Mouse (Mus musculus) liver, embryonic 11.5 days (tissue): ENCODE measurements at regions not wholly inside any gene's neighbourhood (a gene's known extent, or its start where the extent isn't known, plus 50 kb on each side); places are given as distances from the start of the nearest gene placed in this dataset.

Experiments used
- ATAC-seq: fragments of 200-750 bp; cut with Nextera tagmentation; replicated peaks from 2 replicates; pipeline ENCODE4 v1.8.0; 2017; ENCODE audit warnings: moderate number of reproducible peaks, mild to moderate bottlenecking, moderate TSS enrichment, moderate library complexity; ENCODE audit not compliant: low FRiP score
- DNase-seq: peaks from one replicate; pipeline ENCODE4 v3.0.0-alpha.2; 2017; ENCODE audit warnings: low spot score
- H3K27ac ChIP-seq: fragments of 300-500 bp; sonication (generic); 2 replicates; pipeline ENCODE4 v1.5.1; 2014; ENCODE audit warnings: mild to moderate bottlenecking, low read depth, low read length, control low read depth
- H3K27me3 ChIP-seq: fragments of 300-500 bp; sonication (generic); replicated peaks from 2 replicates; pipeline ENCODE4 v1.6.1; 2014; ENCODE audit warnings: low read length, mixed read lengths; ENCODE audit not compliant: control insufficient read depth, insufficient read depth
- H3K36me3 ChIP-seq: fragments of 300-500 bp; sonication (generic); 2 replicates; pipeline ENCODE4 v1.6.1; 2014; ENCODE audit warnings: mild to moderate bottlenecking, low read length, moderate library complexity, mixed read lengths; ENCODE audit not compliant: control insufficient read depth, insufficient read depth
- H3K4me1 ChIP-seq: fragments of 300-500 bp; sonication (generic); replicated peaks from 2 replicates; pipeline ENCODE4 v1.6.1; 2014; ENCODE audit warnings: low read length, mixed read lengths; ENCODE audit not compliant: control insufficient read depth, insufficient read depth
- H3K4me2 ChIP-seq: fragments of 300-500 bp; sonication (generic); 2 replicates; pipeline ENCODE4 v1.6.1; 2014; ENCODE audit warnings: mild to moderate bottlenecking, control low read depth, moderate library complexity
- H3K4me3 ChIP-seq: fragments of 300-500 bp; sonication (generic); 2 replicates; pipeline ENCODE4 v1.5.1; 2014; ENCODE audit warnings: low read depth, low read length, control low read depth
- H3K9ac ChIP-seq: fragments of 300-500 bp; sonication (generic); 2 replicates; pipeline ENCODE4 v1.6.1; 2014; ENCODE audit warnings: low read depth, low read length, control low read depth
- H3K9me3 ChIP-seq: fragments of 300-500 bp; sonication (generic); 2 replicates; pipeline ENCODE4 v1.6.1; 2016; ENCODE audit warnings: low read length, inconsistent platforms, mixed read lengths; ENCODE audit not compliant: control insufficient read depth
- WGBS: fragments of 180-500 bp; shearing (Covaris S2); extraction: QIAGEN DNeasy Blood & Tissue Kit; methylation state at CpG from one replicate; pipeline ENCODE4 v1.1.7; 2014; 5-methylcytosine and 5-hydroxymethylcytosine counted together

DNA sequence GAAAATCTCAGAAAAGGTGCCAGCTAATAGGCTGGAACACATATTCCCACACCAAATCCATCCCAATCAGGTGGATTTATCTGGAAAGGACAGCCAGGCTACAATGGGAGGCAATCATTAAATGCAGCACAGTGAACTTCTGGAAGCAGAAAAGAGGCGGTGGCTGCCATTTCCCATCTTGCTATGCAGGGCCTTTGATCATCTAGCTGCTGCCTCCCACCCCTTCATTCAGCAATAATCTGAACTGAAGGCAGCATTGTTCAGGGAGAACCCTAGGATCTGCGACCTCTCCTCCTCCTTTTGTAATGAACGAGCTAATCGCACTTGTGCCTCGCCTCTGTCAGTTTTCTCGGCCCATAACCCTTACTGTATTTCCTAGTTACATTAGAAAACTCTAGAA is 413.9 kb downstream of the Meis1 start:
- H3K27me3 ChIP-seq: no peaks in the 10 kb centered on the region
- DNase-seq: no peak
- WGBS: 74% methylated on average over 6 of the region's 6 CpGs
- H3K9ac ChIP-seq: no peak overlapping the region
- H3K4me2 ChIP-seq: no peak overlapping the region
- H3K9me3 ChIP-seq: no peaks in the 10 kb centered on the region
- H3K4me1 ChIP-seq: no peaks in the 10 kb centered on the region
- ATAC-seq: no peak
- no peak overlapping the region for H3K27ac ChIP-seq
- no peaks in the 10 kb centered on the region for H3K36me3 ChIP-seq
- H3K4me3 ChIP-seq: no peak overlapping the region

DNA sequence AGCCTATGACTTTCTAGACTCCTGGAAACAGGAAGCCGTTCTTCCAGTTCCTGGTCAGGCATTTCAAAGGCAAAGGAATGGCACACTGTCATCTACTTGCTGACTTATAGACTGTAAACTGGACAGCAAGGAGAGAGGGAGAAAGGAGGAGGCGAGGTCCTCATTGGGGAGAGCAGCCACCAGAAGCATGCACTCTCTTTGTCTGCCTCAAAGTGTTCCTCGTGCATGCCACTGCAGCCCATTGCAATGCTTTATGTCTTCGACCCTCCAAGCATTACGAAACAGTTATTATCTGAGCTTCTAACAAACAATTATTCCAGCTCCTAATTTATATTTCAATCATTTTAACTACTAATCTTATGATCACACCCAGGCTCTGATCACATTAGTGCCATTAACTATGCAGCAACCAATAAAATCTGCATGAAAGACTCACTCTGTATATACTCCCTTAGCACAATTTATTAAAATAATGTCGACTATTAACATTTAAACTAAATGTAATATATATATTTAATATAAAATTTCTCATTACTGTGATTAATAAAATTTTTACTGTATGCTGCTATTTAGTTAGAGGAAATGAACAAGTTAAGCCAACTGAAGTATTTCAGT is 417.1 kb downstream of the Meis1 start:
- Histone ChIP-seq H3K9ac (no peak overlapping the region), H3K36me3 (no peaks in the 10 kb centered on the region), H3K4me1 (no peaks in the 10 kb centered on the region), H3K27ac (no peak overlapping the region), H3K4me2 (no peak overlapping the region), H3K9me3 (no peaks in the 10 kb centered on the region), H3K27me3 (no peaks in the 10 kb centered on the region), H3K4me3 (no peak overlapping the region)
- ATAC-seq (no peak), DNase-seq (no peak)
- 74% methylated on average over 6 of the region's 6 CpGs for WGBS

DNA sequence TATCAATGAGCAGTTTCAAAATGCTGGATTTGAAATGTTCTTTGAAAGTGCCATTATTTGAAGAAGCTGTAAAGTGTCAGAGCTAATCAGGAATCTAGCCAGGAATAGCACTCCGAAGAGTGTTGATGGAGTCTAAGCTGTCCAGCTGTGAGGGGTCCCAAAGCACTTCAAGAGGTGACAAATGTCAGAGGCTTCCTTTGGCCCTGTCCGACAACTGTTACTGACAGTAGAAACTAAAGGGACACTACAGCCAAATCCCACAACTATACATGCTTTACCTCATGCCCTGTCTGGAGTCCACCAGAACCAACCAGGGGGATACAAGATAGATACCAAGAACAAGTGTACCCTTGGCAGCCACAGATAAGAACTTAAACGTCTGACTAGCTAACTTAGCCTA is 420.4 kb downstream of the Meis1 start:
- H3K27me3 ChIP-seq: no peaks in the 10 kb centered on the region
- no peak for DNase-seq
- H3K36me3 ChIP-seq: no peaks in the 10 kb centered on the region
- 62% methylated on average over 3 of the region's 3 CpGs for whole genome bisulfite sequencing
- H3K9ac ChIP-seq: no peak overlapping the region
- H3K27ac ChIP-seq: no peak overlapping the region
- ATAC-seq: no peak
- no peak overlapping the region for H3K4me3 ChIP-seq
- H3K9me3 ChIP-seq: no peaks in the 10 kb centered on the region
- H3K4me1 ChIP-seq: no peaks in the 10 kb centered on the region
- H3K4me2 ChIP-seq: no peak overlapping the region

DNA sequence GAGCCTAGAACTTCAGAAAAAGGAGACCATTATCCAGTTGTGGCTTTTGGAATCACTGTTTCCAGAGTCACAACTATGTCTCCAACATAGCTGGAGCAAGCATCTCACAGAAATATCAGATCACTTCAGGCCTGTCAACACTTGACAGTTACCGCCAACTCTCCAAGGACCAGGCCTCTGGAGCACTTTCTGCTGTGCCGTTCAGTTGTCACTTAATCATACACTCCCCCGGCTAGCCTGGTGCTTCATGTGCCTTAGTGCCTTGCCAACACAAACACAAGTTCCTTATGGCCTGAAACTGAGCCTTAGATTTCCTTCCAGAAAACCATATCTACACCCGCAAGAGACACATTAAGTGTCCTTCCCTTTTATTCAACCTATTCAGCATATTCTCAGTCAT is 421.8 kb downstream of the Meis1 start:
- H3K27me3 ChIP-seq: no peaks in the 10 kb centered on the region
- no peak overlapping the region for H3K4me3 ChIP-seq
- no peak overlapping the region for H3K27ac ChIP-seq
- DNase-seq (no peak), ATAC-seq (no peak)
- H3K4me1 ChIP-seq: no peaks in the 10 kb centered on the region
- H3K4me2 ChIP-seq: no peak overlapping the region
- H3K36me3 ChIP-seq: no peaks in the 10 kb centered on the region
- 84% methylated on average over 4 of the region's 4 CpGs for WGBS
- H3K9ac ChIP-seq: no peak overlapping the region
- H3K9me3 ChIP-seq: no peaks in the 10 kb centered on the region

GRCm38 (mm10) chr11:18590487-18590886 is 428.3 kb downstream of the Meis1 start:
- H3K27me3 ChIP-seq: no peaks in the 10 kb centered on the region
- no peaks in the 10 kb centered on the region for H3K36me3 ChIP-seq
- H3K4me1 ChIP-seq: no peaks in the 10 kb centered on the region
- no peak for DNase-seq
- H3K4me3 ChIP-seq: no peak overlapping the region
- no peaks in the 10 kb centered on the region for H3K9me3 ChIP-seq
- no peak overlapping the region for H3K9ac ChIP-seq
- no peak overlapping the region for H3K4me2 ChIP-seq
- 64% methylated on average over 1 of the region's 1 CpGs for WGBS
- no peak for ATAC-seq
- no peak overlapping the region for H3K27ac ChIP-seq

- ATAC-seq (no peak), DNase-seq (no peak)
- H3K27ac ChIP-seq: no peak overlapping the region
- no peaks in the 10 kb centered on the region for H3K9me3 ChIP-seq
- no peak overlapping the region for H3K4me3 ChIP-seq
- no peak overlapping the region for H3K9ac ChIP-seq
- H3K4me1 ChIP-seq: no peaks in the 10 kb centered on the region
- no peaks in the 10 kb centered on the region for H3K36me3 ChIP-seq
- WGBS: 55% methylated on average over 3 of the region's 3 CpGs
- H3K27me3 ChIP-seq: no peaks in the 10 kb centered on the region
- H3K4me2 ChIP-seq: no peak overlapping the region
Measured at GRCm38 (mm10) chr11:18586468-18586867, 432.3 kb downstream of the Meis1 start.

- Histone ChIP-seq H3K27ac (no peak overlapping the region), H3K4me3 (no peak overlapping the region), H3K9ac (no peak overlapping the region), H3K4me2 (no peak overlapping the region), H3K36me3 (no peaks in the 10 kb centered on the region), H3K27me3 (no peaks in the 10 kb centered on the region), H3K9me3 (no peaks in the 10 kb centered on the region), H3K4me1 (no peaks in the 10 kb centered on the region)
- ATAC-seq (no peak), DNase-seq (no peak)
- 74% methylated on average over 8 of the region's 8 CpGs for WGBS
Measured at GRCm38 (mm10) chr11:18585031-18585430, 433.8 kb downstream of the Meis1 start.

GRCm38 (mm10) chr11:18582781-18583161 is 436.0 kb downstream of the Meis1 start:
- no peak for DNase-seq
- whole genome bisulfite sequencing: 86% methylated on average over 1 of the region's 1 CpGs
- H3K9ac ChIP-seq: no peak overlapping the region
- no peak overlapping the region for H3K27ac ChIP-seq
- no peak overlapping the region for H3K4me2 ChIP-seq
- ATAC-seq: no peak
- no peak overlapping the region for H3K4me3 ChIP-seq
- no peaks in the 10 kb centered on the region for H3K4me1 ChIP-seq
- no peaks in the 10 kb centered on the region for H3K27me3 ChIP-seq
- no peaks in the 10 kb centered on the region for H3K36me3 ChIP-seq
- no peaks in the 10 kb centered on the region for H3K9me3 ChIP-seq

GRCm38 (mm10) chr11:18581997-18582780 is 436.6 kb downstream of the Meis1 start:
- no peak overlapping the region for H3K27ac ChIP-seq

More at GRCm38 (mm10) chr11:18581997-18582780, 436.6 kb downstream of the Meis1 start:
- Histone ChIP-seq H3K27me3 (no peaks in the 10 kb centered on the region), H3K9me3 (no peaks in the 10 kb centered on the region), H3K4me3 (no peak overlapping the region), H3K9ac (no peak overlapping the region), H3K36me3 (no peaks in the 10 kb centered on the region), H3K4me1 (no peaks in the 10 kb centered on the region), H3K4me2 (no peak overlapping the region)
- ATAC-seq (no peak), DNase-seq (no peak)
- 66% methylated on average over 2 of the region's 2 CpGs for WGBS
